Comparison of ENCODE assay signal across 8 mouse cellular contexts in the genomic region with DNA sequence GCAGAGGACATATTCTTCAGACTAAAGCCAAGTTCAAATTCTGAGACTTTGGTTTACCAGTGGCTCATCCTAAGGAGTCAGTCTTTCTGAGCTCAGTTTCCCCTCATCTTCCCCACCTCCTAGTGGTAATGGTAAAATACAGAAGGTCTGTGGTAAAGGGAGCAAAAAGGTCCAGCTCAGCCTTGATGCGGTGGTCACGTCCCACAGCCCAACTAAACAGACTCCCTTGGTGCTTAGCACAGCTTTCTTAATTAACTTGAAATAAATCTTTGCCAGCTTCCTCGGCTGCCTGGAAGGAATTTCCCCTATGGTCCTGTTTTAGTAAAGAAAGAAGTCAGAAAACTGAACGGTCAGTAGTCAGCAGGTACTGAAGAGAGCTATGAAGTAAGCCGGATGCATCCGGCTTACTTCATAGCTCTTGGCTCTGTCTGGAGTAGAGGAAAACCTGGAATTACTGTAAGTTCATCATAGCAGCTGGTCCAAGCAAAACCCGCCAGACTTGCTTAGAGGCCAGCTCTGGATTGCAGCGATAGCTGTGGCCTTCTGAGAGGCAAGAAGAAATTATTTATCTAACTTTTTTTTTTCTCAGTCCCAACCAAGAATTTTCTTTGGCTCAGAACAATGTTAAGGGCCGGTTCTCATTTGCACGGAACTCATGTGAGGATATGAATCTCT.
DNase-seq lines count a peak whose midpoint lies in the region.
"Had no signal": no experiment of that assay in that cellular context is flagged by ENCODE, and none has a peak within 500 bp of the region (broad histone marks: within the 10 kb centered on the region; RNA-seq: fewer than 3 reads in every experiment).

No protein-coding gene starts in this region.

- DNase-seq in lung, adult 18-20 months, result peak; percentile 27 to 48
- DNase-seq in lung, postnatal 14 days, result no peak
- DNase-seq in gastrocnemius, postnatal 25 days, result peak; percentile 27
- DNase-seq in kidney, adult 11 months, result peak; percentile 48
- peak; percentile 39 to 66 for DNase-seq in lung, postnatal 4 days
- no peak for DNase-seq in retina, postnatal 1 day
- no peak for DNase-seq in left cerebral cortex, adult 9 months (ENCODE audit: low spot score in 2 of 2)
- DNase-seq: thymus, postnatal 4 days had no signal

Comparison
In these comparisons a context has a peak if more than half of its experiments do, and no peak if none do; other contexts are left out.
1. DNase-seq: peak in lung, adult 18-20 months (2 of 2), gastrocnemius, postnatal 25 days (single experiment), kidney, adult 11 months (single experiment) and lung, postnatal 4 days (2 of 2); none in lung, postnatal 14 days (single experiment), retina, postnatal 1 day (single experiment) and left cerebral cortex, adult 9 months (0 of 2).